In genomic region chr2:116101221-116101620, GRCm38 (mm10) we compare ENCODE assay signal across 10 mouse cellular contexts. TPM values are rescaled to one million over a fixed set of nuclear protein-coding genes. Genes with fewer than 3 reads are reported as not detected.
DNase-seq lines count a peak whose midpoint lies in the region; ATAC-seq and TF ChIP-seq lines count a peak whose summit lies in the region.
"Had no signal": no experiment of that assay in that cellular context is flagged by ENCODE, and none has a peak within 500 bp of the region (broad histone marks: within the 10 kb centered on the region; RNA-seq: fewer than 3 reads in every experiment).

No protein-coding gene starts in this region.

- no peaks in the 10 kb centered on the region for H3K79me2 ChIP-seq in liver, adult 2 months (ENCODE audit: control insufficient read depth, insufficient read depth, low read length)

- H3K36me3 ChIP-seq in liver, adult 2 months (ENCODE audit: control insufficient read depth, insufficient read depth, low read length) = no peaks in the 10 kb centered on the region
- no peaks in the 10 kb centered on the region for H3K36me3 ChIP-seq in liver, embryonic 12.5 days
- H3K36me3 ChIP-seq: heart, embryonic 13.5 days had no signal

- H3K4me1 ChIP-seq in liver, adult 2 months (ENCODE audit: control insufficient read depth, insufficient read depth, low read length) = no peaks in the 10 kb centered on the region
- H3K4me1 ChIP-seq in liver, embryonic 12.5 days = no peaks in the 10 kb centered on the region
- H3K4me1 ChIP-seq: megakaryocyte, embryonic 14.5 days had no signal

- no peaks in the 10 kb centered on the region for H3K9me3 ChIP-seq in liver, embryonic 12.5 days (replicated peaks)
- H3K9me3 ChIP-seq: heart, embryonic 13.5 days; megakaryocyte, embryonic 14.5 days had no signal

- no peak overlapping the region for H3K9ac ChIP-seq in liver, adult 2 months (ENCODE audit: low read depth, low read length)
- H3K9ac ChIP-seq in liver, embryonic 12.5 days = no peak overlapping the region
- H3K9ac ChIP-seq: heart, embryonic 13.5 days had no signal

- H3K27ac ChIP-seq in liver, adult 2 months (replicated peaks; ENCODE audit: insufficient read depth, low read depth, low read length) = no peak overlapping the region
- no peak overlapping the region for H3K27ac ChIP-seq in liver, embryonic 12.5 days
- H3K27ac ChIP-seq: heart, embryonic 13.5 days had no signal

- peak; percentile 65 for TF ChIP-seq CTCF in liver, adult 2 months (IDR thresholded peaks at IDR 0.05; ENCODE audit: low read depth, low read length)

- no peak overlapping the region for H3K4me3 ChIP-seq in liver, adult 2 months (ENCODE audit: insufficient read depth, low read depth, low read length)
- no peak overlapping the region for H3K4me3 ChIP-seq in liver, embryonic 12.5 days
- H3K4me3 ChIP-seq: heart, embryonic 13.5 days; megakaryocyte, embryonic 14.5 days had no signal

- intact Hi-C loops in heart, postnatal 10 days (cut with DNase I) = loop anchor here (5.0 to 10.0 kb wide), 5 partner anchors 246 to 1656 kb away; no protein-coding TSS in a partner anchor

- TF ChIP-seq POLR2A in liver, adult 2 months (IDR thresholded peaks at IDR 0.05; ENCODE audit: extremely low read depth, insufficient read depth, low read length) = no peak

- peak; percentile 40 to 74 for DNase-seq in cerebellum, postnatal 14 days
- DNase-seq in cerebellum, adult 18-20 months = no peak
- peak; percentile 39 for DNase-seq in liver, adult 2 months (ENCODE audit: extremely low read depth, low read depth, low spot score)
- peak; percentile 86 for DNase-seq in adrenal gland, postnatal 10 days
- DNase-seq in heart, postnatal 10 days = peak; percentile 36 to 76
- DNase-seq in lung, postnatal 10 days = peak; percentile 74
- DNase-seq in testis, postnatal 14 days (ENCODE audit: low spot score) = peak; percentile 17

- no peak overlapping the region for H3K4me2 ChIP-seq in liver, embryonic 12.5 days
- H3K4me2 ChIP-seq: heart, embryonic 13.5 days had no signal

- no peak for ATAC-seq in liver, embryonic 12.5 days

- no peaks in the 10 kb centered on the region; the same call in 1 of the 2 replicates for H3K27me3 ChIP-seq in liver, adult 2 months (ENCODE audit: control insufficient read depth, insufficient read depth, low read length)
- H3K27me3 ChIP-seq in liver, embryonic 12.5 days (replicated peaks) = no peaks in the 10 kb centered on the region
- H3K27me3 ChIP-seq: heart, embryonic 13.5 days; megakaryocyte, embryonic 14.5 days had no signal

RNA-seq across cellular contexts. Expression of gene Meis2, which starts 35.6 kb away (rescaled TPM):
- total RNA-seq in liver, adult 2 months (2014; rRNA removed) = 4.4 and 4.5 TPM in 2 replicates
- polyA plus RNA-seq in liver, adult 2 months (2012; rRNA removed) = 2.2 and 2.4 TPM in 2 replicates
- 5.9 and 6.0 TPM in 2 replicates for polyA plus RNA-seq in liver, embryonic 12.5 days (2016; fragmentation: Nextera tagmentation; extraction: Ambion mirVana)
- 100 to 1,000 TPM in 1 of 2 experiments, 10 to 100 TPM in 1; 93.8 to 104 TPM for total RNA-seq in adrenal gland, postnatal 10 days (2021)
- total RNA-seq in heart, postnatal 10 days (2021) = 10 to 100 TPM; 22.4 to 27.5 TPM

Comparison
In these comparisons a context has a peak if more than half of its experiments do, and no peak if none do; other contexts are left out.
1. DNase-seq: peak in cerebellum, postnatal 14 days (2 of 2), liver, adult 2 months (single experiment), adrenal gland, postnatal 10 days (single experiment), heart, postnatal 10 days (2 of 2), lung, postnatal 10 days (single experiment) and testis, postnatal 14 days (single experiment); none in cerebellum, adult 18-20 months (0 of 2).